Mouse (Mus musculus): Measurements from ENCODE around the gene Ucn. TPM values are rescaled to one million over a fixed set of nuclear protein-coding genes. Genes with fewer than 3 reads are reported as not detected.
A peak's percentile ranks its signal among the peaks of the same experiment; 100 is the strongest.

Gene Ucn
- polyA plus RNA-seq, 1 experiment from 2014 or later = not detected

DNA sequence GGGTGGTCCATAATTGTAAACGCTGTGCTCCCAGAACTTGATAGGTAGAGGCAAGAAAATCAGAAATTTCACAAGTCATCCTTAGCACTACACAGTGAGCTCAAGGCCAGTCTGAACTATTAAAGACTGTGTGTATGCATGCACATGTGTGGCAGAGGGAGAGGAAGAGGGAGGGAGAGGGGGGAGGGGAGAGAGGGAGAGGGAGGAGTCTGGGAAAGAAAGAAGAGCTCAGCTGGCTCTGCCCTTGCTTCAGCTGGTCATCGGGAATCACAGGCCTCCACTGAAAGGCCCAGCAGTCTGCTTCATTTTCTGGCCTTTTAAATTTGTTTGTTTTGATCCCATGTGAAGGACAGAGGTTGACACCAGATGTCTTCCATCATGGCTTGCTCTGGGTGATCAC is 15.1 kb downstream of the Ucn start:
- no peaks in the 10 kb centered on the region for H3K4me1 ChIP-seq (replicated peaks; ENCODE audit: control insufficient read depth, insufficient read depth, low read length)
- WGBS = 43% methylated on average over 2 of the region's 2 CpGs
- DNase-seq (ENCODE audit: low spot score) = no peak
- H3K9ac ChIP-seq (ENCODE audit: low read length) = no peak overlapping the region
- no peaks in the 10 kb centered on the region for H3K36me3 ChIP-seq (ENCODE audit: control insufficient read depth, insufficient read depth, low read length)
- no peak overlapping the region for H3K4me3 ChIP-seq (ENCODE audit: low read depth, low read length)
- ATAC-seq (replicated peaks; ENCODE audit: low FRiP score) = no peak
- no peak overlapping the region for H3K27ac ChIP-seq (ENCODE audit: low read depth, low read length)
- no peaks in the 10 kb centered on the region for H3K9me3 ChIP-seq (ENCODE audit: control insufficient read depth, low read length)
- H3K27me3 ChIP-seq (ENCODE audit: control insufficient read depth, insufficient read depth, low read length) = no peaks in the 10 kb centered on the region
- H3K4me2 ChIP-seq (ENCODE audit: low read depth, low read length, severe bottlenecking) = no peak overlapping the region

DNA sequence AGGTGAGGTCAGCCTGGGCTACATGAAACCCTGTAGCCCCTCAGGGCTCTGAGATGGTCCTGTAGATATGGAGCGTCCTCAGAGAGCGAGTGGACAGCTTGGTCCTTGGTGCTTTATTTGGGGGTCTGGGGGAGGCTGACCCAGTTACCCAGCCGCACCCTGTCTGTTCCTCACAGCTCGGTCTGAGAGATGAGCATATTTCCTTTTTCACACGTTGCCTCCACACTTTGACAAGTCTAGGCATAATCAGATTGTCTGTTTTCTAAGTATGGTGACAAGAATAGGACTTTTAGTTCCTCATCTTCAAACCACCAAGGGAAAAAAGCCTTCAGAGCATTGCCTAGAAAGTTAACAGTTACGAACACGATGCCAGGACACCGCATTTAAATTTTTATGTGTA is 17.5 kb downstream of the Ucn start:
- no peak for DNase-seq (ENCODE audit: low spot score)
- WGBS = 89% methylated on average over 8 of the region's 8 CpGs
- H3K36me3 ChIP-seq (ENCODE audit: control insufficient read depth, insufficient read depth, low read length) = no peaks in the 10 kb centered on the region
- no peaks in the 10 kb centered on the region for H3K27me3 ChIP-seq (ENCODE audit: control insufficient read depth, insufficient read depth, low read length)
- H3K4me3 ChIP-seq (ENCODE audit: low read depth, low read length) = no peak overlapping the region
- no peaks in the 10 kb centered on the region for H3K9me3 ChIP-seq (ENCODE audit: control insufficient read depth, low read length)
- no peak for ATAC-seq (replicated peaks; ENCODE audit: low FRiP score)
- no peak overlapping the region for H3K4me2 ChIP-seq (ENCODE audit: low read depth, low read length, severe bottlenecking)
- H3K9ac ChIP-seq (ENCODE audit: low read length) = no peak overlapping the region
- H3K4me1 ChIP-seq (replicated peaks; ENCODE audit: control insufficient read depth, insufficient read depth, low read length) = no peaks in the 10 kb centered on the region
- no peak overlapping the region for H3K27ac ChIP-seq (ENCODE audit: low read depth, low read length)

DNA sequence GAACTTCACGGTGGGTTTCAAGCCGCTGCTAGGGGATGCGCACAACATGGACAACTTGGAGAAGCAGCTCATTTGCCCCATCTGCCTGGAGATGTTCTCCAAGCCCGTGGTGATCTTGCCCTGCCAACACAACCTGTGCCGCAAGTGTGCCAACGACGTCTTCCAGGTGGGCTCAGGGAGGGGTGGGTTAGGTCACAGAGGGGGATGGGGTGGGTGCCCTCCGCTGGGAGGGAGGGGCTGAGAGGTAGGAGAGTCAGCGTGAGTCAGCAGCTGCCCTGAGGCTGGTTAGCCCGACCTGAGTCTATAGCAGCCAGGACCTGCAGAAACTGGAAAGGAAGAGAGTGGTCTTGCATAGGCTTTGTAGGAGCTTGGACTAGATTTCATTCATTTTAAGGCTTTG is 21.7 kb downstream of the Ucn start:
- Histone ChIP-seq H3K9me3 (ENCODE audit: control insufficient read depth, low read length) (no peaks in the 10 kb centered on the region), H3K27me3 (ENCODE audit: control insufficient read depth, insufficient read depth, low read length) (no peaks in the 10 kb centered on the region), H3K4me1 (replicated peaks; ENCODE audit: control insufficient read depth, insufficient read depth, low read length) (no peaks in the 10 kb centered on the region), H3K4me3 (ENCODE audit: low read depth, low read length) (no peak overlapping the region), H3K4me2 (ENCODE audit: low read depth, low read length, severe bottlenecking) (no peak overlapping the region), H3K9ac (ENCODE audit: low read length) (no peak overlapping the region), H3K36me3 (ENCODE audit: control insufficient read depth, insufficient read depth, low read length) (no peaks in the 10 kb centered on the region), H3K27ac (ENCODE audit: low read depth, low read length) (no peak overlapping the region)
- 32% methylated on average over 10 of the region's 10 CpGs for WGBS
- ATAC-seq (replicated peaks; ENCODE audit: low FRiP score) (no peak), DNase-seq (ENCODE audit: low spot score) (no peak)

DNA sequence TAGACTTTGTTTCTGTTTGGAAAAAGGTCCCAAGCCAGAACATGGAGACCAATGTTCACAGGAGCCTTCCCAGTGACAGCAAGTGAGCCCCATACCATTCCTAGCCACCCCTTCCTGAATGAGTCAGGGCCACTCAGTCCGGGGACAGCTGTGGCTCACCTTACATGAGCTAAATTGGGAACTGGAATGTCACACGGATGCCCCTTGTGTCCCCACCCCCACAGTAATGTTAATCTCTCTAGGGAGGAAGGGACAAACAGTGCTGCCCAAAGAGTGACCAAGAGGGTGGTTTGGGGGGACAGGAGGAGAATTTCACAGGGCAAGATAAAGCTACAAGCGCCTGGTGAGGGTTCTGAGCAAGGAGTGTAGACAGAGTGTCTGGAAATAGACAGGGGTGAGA is 22.3 kb downstream of the Ucn start, which contains the start of gene Trim54:
Trim54 (plus strand) TSS at position 359 of the 400 bp plus-strand sequence.
- Histone ChIP-seq H3K27me3 (ENCODE audit: control insufficient read depth, insufficient read depth, low read length) (no peaks in the 10 kb centered on the region), H3K4me3 (ENCODE audit: low read depth, low read length) (no peak within 1 kb of the TSS), H3K9ac (ENCODE audit: low read length) (no peak within 1 kb of the TSS), H3K27ac (ENCODE audit: low read depth, low read length) (no peak within 1 kb of the TSS), H3K36me3 (ENCODE audit: control insufficient read depth, insufficient read depth, low read length) (no peaks in the 10 kb centered on the region), H3K4me1 (replicated peaks; ENCODE audit: control insufficient read depth, insufficient read depth, low read length) (no peaks in the 10 kb centered on the region), H3K9me3 (ENCODE audit: control insufficient read depth, low read length) (no peaks in the 10 kb centered on the region), H3K4me2 (ENCODE audit: low read depth, low read length, severe bottlenecking) (no peak within 1 kb of the TSS)
- ATAC-seq (replicated peaks; ENCODE audit: low FRiP score) (no peak), DNase-seq (ENCODE audit: low spot score) (no peak)
- 50% methylated on average over 3 of the region's 3 CpGs for WGBS

DNA sequence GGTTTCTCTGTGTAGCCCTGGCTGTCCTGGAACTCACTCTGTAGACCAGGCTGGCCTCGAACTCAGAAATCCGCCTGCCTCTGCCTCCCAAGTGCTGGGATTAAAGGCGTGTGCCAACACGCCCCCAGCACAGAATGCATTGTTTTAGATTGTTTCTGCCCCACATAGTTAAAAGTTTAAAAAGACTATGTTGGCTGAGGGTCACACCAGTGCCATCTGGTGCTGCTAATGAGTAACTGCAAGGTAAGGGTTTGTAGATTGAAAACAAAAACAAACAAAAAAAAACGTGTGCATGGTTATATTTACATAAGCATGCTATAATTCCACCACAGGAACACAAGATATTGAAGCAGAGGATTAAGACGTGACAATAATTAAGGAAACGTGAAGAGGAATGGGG is 27.8 kb downstream of the Ucn start:
- 47% methylated on average over 7 of the region's 7 CpGs for WGBS
- Histone ChIP-seq H3K27me3 (ENCODE audit: control insufficient read depth, insufficient read depth, low read length) (no peaks in the 10 kb centered on the region), H3K9ac (ENCODE audit: low read length) (no peak overlapping the region), H3K4me1 (replicated peaks; ENCODE audit: control insufficient read depth, insufficient read depth, low read length) (no peaks in the 10 kb centered on the region), H3K4me2 (ENCODE audit: low read depth, low read length, severe bottlenecking) (no peak overlapping the region), H3K9me3 (ENCODE audit: control insufficient read depth, low read length) (no peaks in the 10 kb centered on the region), H3K4me3 (ENCODE audit: low read depth, low read length) (no peak overlapping the region), H3K27ac (ENCODE audit: low read depth, low read length) (no peak overlapping the region), H3K36me3 (ENCODE audit: control insufficient read depth, insufficient read depth, low read length) (no peaks in the 10 kb centered on the region)
- ATAC-seq (replicated peaks; ENCODE audit: low FRiP score) (no peak), DNase-seq (ENCODE audit: low spot score) (no peak)

DNA sequence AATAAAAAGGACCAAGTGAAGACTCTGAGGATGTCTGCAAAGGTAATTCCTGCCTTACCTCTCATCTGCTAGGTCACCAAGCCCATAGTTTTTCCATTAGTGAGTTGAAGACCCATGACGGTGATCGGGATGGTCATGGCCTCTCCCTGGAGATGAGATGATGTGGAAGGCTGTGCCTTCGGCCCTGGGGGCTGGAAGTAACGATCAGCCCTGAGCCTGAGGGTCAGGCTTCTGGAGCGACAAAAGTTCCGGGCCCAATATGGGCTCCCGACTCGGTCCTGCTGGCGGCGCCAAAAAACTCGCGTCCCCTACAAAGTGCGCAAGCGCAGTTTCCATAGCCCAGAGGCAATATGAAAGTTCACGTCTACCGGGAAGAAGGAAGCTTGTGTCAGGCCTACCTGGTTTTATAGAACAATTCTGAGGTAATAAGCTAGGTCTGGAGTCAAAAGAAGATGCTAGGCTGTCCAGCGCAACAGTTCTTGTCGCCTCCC is 30.6 kb downstream of the Ucn start, which contains the start of gene Slc30a3:
Slc30a3 (minus strand) TSS at position 238 of the 491 bp plus-strand sequence.
- Histone ChIP-seq H3K4me2 (ENCODE audit: low read depth, low read length, severe bottlenecking) (no peak within 1 kb of the TSS), H3K9me3 (ENCODE audit: control insufficient read depth, low read length) (no peaks in the 10 kb centered on the region), H3K27me3 (ENCODE audit: control insufficient read depth, insufficient read depth, low read length) (no peaks in the 10 kb centered on the region), H3K36me3 (ENCODE audit: control insufficient read depth, insufficient read depth, low read length) (no peaks in the 10 kb centered on the region), H3K4me3 (ENCODE audit: low read depth, low read length) (no peak within 1 kb of the TSS), H3K27ac (ENCODE audit: low read depth, low read length) (no peak within 1 kb of the TSS), H3K4me1 (replicated peaks; ENCODE audit: control insufficient read depth, insufficient read depth, low read length) (no peaks in the 10 kb centered on the region), H3K9ac (ENCODE audit: low read length) (no peak within 1 kb of the TSS)
- ATAC-seq (replicated peaks; ENCODE audit: low FRiP score) (no peak), DNase-seq (ENCODE audit: low spot score) (no peak)
- WGBS = 91% methylated on average over 18 of the region's 18 CpGs

DNA sequence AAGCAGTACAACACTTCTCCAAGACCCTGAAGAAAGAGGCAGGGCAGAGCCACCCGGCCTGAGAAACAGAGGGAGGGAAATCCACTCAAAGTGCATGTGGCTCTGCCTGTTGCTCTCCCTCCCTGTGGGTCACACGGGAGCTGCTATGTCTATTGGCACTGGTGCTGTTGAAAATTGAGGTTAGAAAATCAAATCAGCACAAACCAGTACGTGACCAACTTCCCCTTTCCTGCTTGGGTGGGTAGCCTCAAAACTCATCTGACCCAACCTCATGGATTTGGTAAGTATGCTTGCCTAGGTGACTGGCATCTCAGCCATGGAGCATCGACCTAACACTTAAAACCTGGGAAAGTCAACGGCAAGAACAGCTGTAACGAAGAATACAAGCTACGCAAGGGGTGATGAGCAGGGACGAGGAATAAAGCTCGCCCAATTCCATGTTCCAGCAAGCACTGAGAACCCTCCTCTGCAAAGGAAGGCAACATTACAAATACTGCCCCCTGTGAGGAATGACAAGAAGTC is 32.8 kb downstream of the Ucn start, which contains the start of gene Dnajc5g:
Dnajc5g (plus strand) TSS at position 472 of the 522 bp plus-strand sequence.
- ATAC-seq (replicated peaks; ENCODE audit: low FRiP score) = no peak
- 88% methylated on average over 9 of the region's 9 CpGs for WGBS
- no peaks in the 10 kb centered on the region for H3K4me1 ChIP-seq (replicated peaks; ENCODE audit: control insufficient read depth, insufficient read depth, low read length)
- no peak within 1 kb of the TSS for H3K4me3 ChIP-seq (ENCODE audit: low read depth, low read length)
- H3K27ac ChIP-seq (ENCODE audit: low read depth, low read length) = no peak within 1 kb of the TSS
- no peak within 1 kb of the TSS for H3K9ac ChIP-seq (ENCODE audit: low read length)
- H3K36me3 ChIP-seq (ENCODE audit: control insufficient read depth, insufficient read depth, low read length) = no peaks in the 10 kb centered on the region
- no peak for DNase-seq (ENCODE audit: low spot score)
- no peaks in the 10 kb centered on the region for H3K27me3 ChIP-seq (ENCODE audit: control insufficient read depth, insufficient read depth, low read length)
- no peaks in the 10 kb centered on the region for H3K9me3 ChIP-seq (ENCODE audit: control insufficient read depth, low read length)
- no peak within 1 kb of the TSS for H3K4me2 ChIP-seq (ENCODE audit: low read depth, low read length, severe bottlenecking)

DNA sequence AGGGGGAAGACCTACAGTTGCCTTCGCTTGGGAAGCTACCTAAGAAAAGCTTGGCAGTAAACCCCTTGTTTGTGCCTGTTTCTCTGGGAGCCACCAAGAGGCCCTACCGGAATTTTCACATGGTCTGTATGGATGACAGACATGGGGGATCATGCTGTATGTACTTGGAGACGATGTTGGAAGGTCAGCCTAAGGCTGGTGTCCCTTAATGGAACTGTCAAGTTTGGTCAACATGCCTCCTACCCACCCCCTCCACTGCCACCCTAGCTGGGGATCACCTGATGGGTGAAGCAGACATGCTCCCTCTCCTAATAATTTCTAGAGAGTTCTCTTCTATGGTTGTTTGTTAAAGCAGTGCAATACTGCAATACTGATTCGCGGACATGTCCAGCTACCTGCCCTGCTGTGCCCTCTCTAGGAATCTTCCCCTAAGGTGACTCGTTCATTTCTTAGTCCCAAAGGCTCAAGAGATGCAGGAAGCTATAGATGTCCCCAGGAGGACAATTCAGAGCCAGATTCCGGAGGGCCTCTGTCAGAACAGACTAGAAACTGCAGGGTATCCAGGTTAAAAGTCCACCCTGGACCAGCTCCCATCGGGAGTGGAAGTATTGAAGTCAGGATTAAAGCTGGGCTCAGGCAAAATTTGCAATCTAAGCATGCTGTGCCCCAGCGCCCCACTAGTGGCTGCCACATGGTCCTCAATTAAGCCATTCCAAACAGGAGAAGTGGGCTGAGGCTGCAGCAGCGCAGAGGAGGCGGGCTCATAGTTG is 42.7 kb downstream of the Ucn start:
- Histone ChIP-seq H3K27ac (ENCODE audit: low read depth, low read length) (no peak overlapping the region), H3K4me1 (replicated peaks; ENCODE audit: control insufficient read depth, insufficient read depth, low read length) (peaks cover 19% of the 10 kb centered on the region), H3K36me3 (ENCODE audit: control insufficient read depth, insufficient read depth, low read length) (no peaks in the 10 kb centered on the region), H3K4me2 (ENCODE audit: low read depth, low read length, severe bottlenecking) (no peak overlapping the region; the same call in 1 of the 2 replicates), H3K9ac (ENCODE audit: low read length) (no peak overlapping the region), H3K4me3 (ENCODE audit: low read depth, low read length) (peak overlapping the region; percentile 17; the same call in 1 of the 2 replicates), H3K27me3 (ENCODE audit: control insufficient read depth, insufficient read depth, low read length) (peaks cover 61% of the 10 kb centered on the region), H3K9me3 (ENCODE audit: control insufficient read depth, low read length) (no peaks in the 10 kb centered on the region)
- ATAC-seq (replicated peaks; ENCODE audit: low FRiP score) (no peak), DNase-seq (ENCODE audit: low spot score) (no peak)
- WGBS = 24% methylated on average over 11 of the region's 11 CpGs
